In genomic region chr4:108460156-108460923, GRCm38 (mm10) we compare ENCODE assay signal across 8 mouse cellular contexts. TPM values are rescaled to one million over a fixed set of nuclear protein-coding genes. Genes with fewer than 3 reads are reported as not detected.
DNase-seq lines count a peak whose midpoint lies in the region; ATAC-seq and TF ChIP-seq lines count a peak whose summit lies in the region.

No protein-coding gene starts in this region.

- H3K27ac ChIP-seq in embryonic facial prominence, embryonic 11.5 days (replicated peaks; ENCODE audit: low read depth, low read length) = peak overlapping the region; percentile 99
- peak overlapping the region; percentile 10 for H3K27ac ChIP-seq in kidney, adult 2 months (ENCODE audit: insufficient read depth, low read depth, low read length)
- peak overlapping the region; percentile 99 for H3K27ac ChIP-seq in limb, embryonic 12.5 days
- peak overlapping the region; percentile 99 for H3K27ac ChIP-seq in midbrain, embryonic 14.5 days (replicated peaks; ENCODE audit: low read depth, low read length)

- DNase-seq in 3T3-L1 (ENCODE audit: low read depth, low spot score) = peak; percentile 69
- peak; percentile 51 for DNase-seq in adrenal gland, postnatal 25 days
- peak; percentile 69 for DNase-seq in embryonic facial prominence, embryonic 11.5 days (ENCODE audit: low spot score)
- peak; percentile 74 to 76 for DNase-seq in heart, adult 18-20 months
- peak; percentile 66 for DNase-seq in kidney, adult 2 months
- peak; percentile 75 for DNase-seq in midbrain, embryonic 14.5 days
- peak; percentile 77 to 84 for DNase-seq in spleen, adult 18-20 months

- under 1% methylated on average over 44 of the region's 59 CpGs for WGBS in embryonic facial prominence, embryonic 11.5 days
- WGBS in kidney, adult 2 months = under 1% methylated on average over 59 of the region's 59 CpGs
- WGBS in limb, embryonic 12.5 days = under 1% methylated on average over 59 of the region's 59 CpGs
- WGBS in midbrain, embryonic 14.5 days = under 1% methylated on average over 47 of the region's 59 CpGs

- peak overlapping the region; percentile 42 for H3K4me2 ChIP-seq in embryonic facial prominence, embryonic 11.5 days (ENCODE audit: low read depth, low read length)
- H3K4me2 ChIP-seq in limb, embryonic 12.5 days = peak overlapping the region; percentile 77
- H3K4me2 ChIP-seq in midbrain, embryonic 14.5 days (ENCODE audit: low read length) = peak overlapping the region; percentile 82

- no peaks in the 10 kb centered on the region for H3K27me3 ChIP-seq in embryonic facial prominence, embryonic 11.5 days (ENCODE audit: control insufficient read depth, insufficient read depth, low read length)
- no peaks in the 10 kb centered on the region for H3K27me3 ChIP-seq in kidney, adult 2 months (replicated peaks; ENCODE audit: control insufficient read depth, insufficient read depth, low read length)
- H3K27me3 ChIP-seq in limb, embryonic 12.5 days = no peaks in the 10 kb centered on the region
- H3K27me3 ChIP-seq in midbrain, embryonic 14.5 days (ENCODE audit: control insufficient read depth, insufficient read depth, low read length) = no peaks in the 10 kb centered on the region

- no peaks in the 10 kb centered on the region for H3K36me3 ChIP-seq in embryonic facial prominence, embryonic 11.5 days (replicated peaks; ENCODE audit: control insufficient read depth, insufficient read depth, low read depth, low read length)
- H3K36me3 ChIP-seq in kidney, adult 2 months (ENCODE audit: control insufficient read depth, insufficient read depth, low read length) = no peaks in the 10 kb centered on the region
- peaks cover 14% of the 10 kb centered on the region for H3K36me3 ChIP-seq in limb, embryonic 12.5 days
- H3K36me3 ChIP-seq in midbrain, embryonic 14.5 days (ENCODE audit: control insufficient read depth, insufficient read depth, low read length) = no peaks in the 10 kb centered on the region

- H3K9ac ChIP-seq in embryonic facial prominence, embryonic 11.5 days (replicated peaks; ENCODE audit: low read length) = peak overlapping the region; percentile 96
- peak overlapping the region; percentile 99 for H3K9ac ChIP-seq in limb, embryonic 12.5 days (replicated peaks)
- H3K9ac ChIP-seq in midbrain, embryonic 14.5 days (replicated peaks; ENCODE audit: low read length) = peak overlapping the region; percentile 97

- TF ChIP-seq CTCF in kidney, adult 2 months (conservative IDR thresholded peaks at IDR 0.05; ENCODE audit: insufficient read depth, insufficient read length, low read depth, low read length) = 0 out of 2 replicates have a peak, but pooled peaks have one; percentile 14

- no peaks in the 10 kb centered on the region; the same call in 1 of the 2 replicates for H3K4me1 ChIP-seq in embryonic facial prominence, embryonic 11.5 days (ENCODE audit: control insufficient read depth, insufficient read depth, low read length)
- no peaks in the 10 kb centered on the region for H3K4me1 ChIP-seq in kidney, adult 2 months (ENCODE audit: control insufficient read depth, insufficient read depth, low read length)
- peaks cover 11% of the 10 kb centered on the region for H3K4me1 ChIP-seq in limb, embryonic 12.5 days (replicated peaks)
- peaks cover 15% of the 10 kb centered on the region for H3K4me1 ChIP-seq in midbrain, embryonic 14.5 days (ENCODE audit: control insufficient read depth, insufficient read depth, low read length)

- H3K4me3 ChIP-seq in embryonic facial prominence, embryonic 11.5 days (ENCODE audit: low read depth, low read length) = peak overlapping the region; percentile 89
- peak overlapping the region; percentile 90 for H3K4me3 ChIP-seq in kidney, adult 2 months (ENCODE audit: insufficient read depth, low read depth, low read length)
- peak overlapping the region; percentile 99 for H3K4me3 ChIP-seq in limb, embryonic 12.5 days (replicated peaks)
- peak overlapping the region; percentile 98 for H3K4me3 ChIP-seq in midbrain, embryonic 14.5 days (replicated peaks; ENCODE audit: low read depth, low read length)

- peak; percentile 51 for ATAC-seq in embryonic facial prominence, embryonic 11.5 days (replicated peaks; ENCODE audit: insufficient number of reproducible peaks, low FRiP score, low TSS enrichment, low read depth)
- peak; percentile 61 for ATAC-seq in limb, embryonic 12.5 days (ENCODE audit: insufficient number of reproducible peaks, insufficient read depth, low FRiP score, low TSS enrichment, low read depth)
- ATAC-seq in midbrain, embryonic 14.5 days (ENCODE audit: low FRiP score, low TSS enrichment) = peak; percentile 61

- H3K9me3 ChIP-seq in embryonic facial prominence, embryonic 11.5 days (replicated peaks; ENCODE audit: control insufficient read depth, low read length) = no peaks in the 10 kb centered on the region
- no peaks in the 10 kb centered on the region for H3K9me3 ChIP-seq in limb, embryonic 12.5 days
- no peaks in the 10 kb centered on the region for H3K9me3 ChIP-seq in midbrain, embryonic 14.5 days (ENCODE audit: control insufficient read depth, low read length)

- no peak for TF ChIP-seq POLR2A in kidney, adult 2 months (IDR thresholded peaks at IDR 0.05; ENCODE audit: low read depth, low read length)

RNA-seq across cellular contexts. Expression of gene Tut4, which starts 1.1 kb away (rescaled TPM):
- 48.8 and 52.5 TPM in 2 replicates for total RNA-seq in adrenal gland, postnatal 25 days (2021)
- polyA plus RNA-seq in embryonic facial prominence, embryonic 11.5 days (2014; fragmentation: Nextera tagmentation; extraction: Ambion mirVana) = 94.6 and 110 TPM in 2 replicates
- total RNA-seq in heart, adult 18-20 months (2021) = 10 to 100 TPM; 18.9 to 23.3 TPM
- 23.7 and 28.8 TPM in 2 replicates for polyA plus RNA-seq in kidney, adult 2 months (2012; rRNA removed)
- 144 and 154 TPM in 2 replicates for polyA plus RNA-seq in limb, embryonic 12.5 days (2016; fragmentation: Nextera tagmentation; extraction: Ambion mirVana)
- polyA plus RNA-seq in midbrain, embryonic 14.5 days (2014; fragmentation: Nextera tagmentation; extraction: Ambion mirVana) = 59.0 and 70.7 TPM in 2 replicates

RNA-seq across cellular contexts. Expression of gene Gpx7, which starts 53.6 kb away (rescaled TPM):
- total RNA-seq in adrenal gland, postnatal 25 days (2021) = 7.3 and 8.7 TPM in 2 replicates
- 44.9 and 46.4 TPM in 2 replicates for polyA plus RNA-seq in embryonic facial prominence, embryonic 11.5 days (2014; fragmentation: Nextera tagmentation; extraction: Ambion mirVana)
- total RNA-seq in heart, adult 18-20 months (2021) = 1 to 10 TPM; 6.5 to 8.1 TPM
- polyA plus RNA-seq in kidney, adult 2 months (2012; rRNA removed) = 6.2 and 7.5 TPM in 2 replicates
- polyA plus RNA-seq in limb, embryonic 12.5 days (2016; fragmentation: Nextera tagmentation; extraction: Ambion mirVana) = 62.0 and 62.9 TPM in 2 replicates
- polyA plus RNA-seq in midbrain, embryonic 14.5 days (2014; fragmentation: Nextera tagmentation; extraction: Ambion mirVana) = 16.2 and 23.9 TPM in 2 replicates

Comparison
In these comparisons a context has a peak if more than half of its experiments do, and no peak if none do; other contexts are left out.
1. Peak in every context shown above with its lines: DNase-seq, ATAC-seq, H3K4me3 ChIP-seq and H3K27ac ChIP-seq.
2. H3K27ac ChIP-seq: peak in every context shown above with its lines; median percentile 99 in embryonic facial prominence, embryonic 11.5 days; 99 in limb, embryonic 12.5 days; 99 in midbrain, embryonic 14.5 days; 10 in kidney, adult 2 months.